Mouse (Mus musculus) right cerebral cortex, postnatal 36 days (tissue): ENCODE measurements around the gene Bod1l.

Experiments
- DNase-seq, 2 experiments: peaks; one replicate each; pipeline ENCODE4 v3.0.0; 2022; ENCODE audit warnings: low spot score in 2 of 2, mixed read lengths in 1 of 2

The Bod1l gene

GRCm38 (mm10) chr5:41844147-41844529 lies at the start of gene Bod1l:
Bod1l (minus strand) TSS chr5:41844315.
- peak; percentile 97 to 99 for DNase-seq

DNA sequence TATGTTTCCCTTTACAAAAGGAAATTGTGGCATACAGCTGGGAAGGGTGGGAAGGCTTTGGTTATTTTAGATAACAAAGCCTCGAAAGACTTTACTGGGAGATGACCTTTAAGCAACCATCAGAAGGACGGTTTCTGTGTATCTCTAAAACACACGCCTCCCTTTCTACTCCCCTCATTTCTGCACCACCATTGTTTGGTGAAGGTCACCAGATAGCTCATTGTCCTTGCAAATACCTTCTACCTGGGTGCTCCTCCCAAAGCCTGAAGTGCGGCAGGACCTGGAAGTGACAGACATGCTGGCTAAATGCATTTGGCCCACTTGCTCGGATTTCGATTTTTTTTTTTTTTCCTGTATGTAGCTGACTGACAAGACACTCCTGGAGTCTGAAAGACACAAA lies 49.2 kb upstream of the Bod1l start:
- DNase-seq: no peak

DNA sequence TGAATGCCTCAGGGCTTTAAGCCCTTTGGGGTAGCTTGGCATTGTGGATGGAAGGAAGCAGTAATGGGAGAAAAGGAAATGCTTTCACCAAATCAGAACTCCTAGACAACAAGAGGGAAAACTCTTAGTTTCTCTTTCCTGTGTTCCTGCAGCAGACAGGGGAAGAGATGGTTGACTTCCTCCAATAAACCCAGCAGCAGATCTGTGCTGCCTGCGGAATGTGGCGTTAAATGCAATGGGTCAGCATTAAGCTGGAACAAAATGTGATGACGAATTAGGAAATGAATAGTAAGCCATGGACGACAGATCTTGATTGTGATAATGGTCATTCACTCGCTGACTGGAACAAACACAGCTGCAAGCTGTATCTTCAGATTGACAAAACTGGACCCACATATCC lies 46.8 kb upstream of the Bod1l start:
- no peak for DNase-seq

DNA sequence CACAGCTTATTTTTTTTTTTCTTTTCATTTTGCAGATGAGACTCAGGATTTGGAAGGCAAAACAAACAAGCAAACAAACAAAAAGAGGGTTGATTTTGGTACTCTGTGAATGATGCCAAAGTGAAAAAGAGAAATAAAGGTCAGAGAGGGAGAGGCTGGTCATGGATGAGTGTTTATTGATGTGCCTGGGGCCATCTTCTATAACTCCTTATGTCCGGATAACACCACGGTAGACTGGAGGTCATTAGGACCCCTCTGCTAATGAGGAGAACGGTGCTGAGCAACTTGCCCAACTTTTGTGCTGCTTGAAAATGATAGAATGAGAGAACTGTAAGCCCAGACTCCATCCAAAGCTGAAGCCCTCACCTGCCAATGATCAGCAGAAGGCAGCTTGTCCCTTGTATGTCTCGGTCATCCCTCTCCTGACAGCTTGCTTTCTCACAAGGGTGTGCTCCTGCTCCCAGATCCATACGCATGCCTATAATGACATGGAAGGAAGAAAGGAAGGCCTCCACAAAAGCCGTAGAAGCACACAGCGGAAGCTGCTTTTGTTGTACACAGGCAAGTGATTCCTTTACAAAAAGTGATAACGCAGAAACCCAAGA lies 45.2 kb upstream of the Bod1l start:
- DNase-seq: no peak

DNA sequence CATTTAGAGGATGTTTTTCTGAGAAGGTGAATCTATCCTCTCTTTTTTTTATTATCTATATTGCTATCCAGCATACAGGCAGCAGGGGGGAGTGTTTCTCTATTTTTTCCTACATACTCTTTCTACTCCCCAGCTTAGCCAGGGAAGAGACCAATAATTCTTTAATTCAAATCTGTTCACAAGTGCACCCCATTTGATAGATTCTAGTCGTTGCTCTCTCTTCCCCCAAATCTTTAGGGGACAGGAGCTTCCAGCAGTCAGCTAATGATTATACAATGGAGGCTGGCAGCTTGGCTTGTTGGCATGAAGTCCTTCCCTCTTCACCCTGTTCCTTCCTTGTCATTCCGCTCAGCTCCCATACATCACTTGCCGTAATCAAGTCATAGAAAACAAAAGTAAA lies 44.7 kb upstream of the Bod1l start:
- no peak for DNase-seq

DNA sequence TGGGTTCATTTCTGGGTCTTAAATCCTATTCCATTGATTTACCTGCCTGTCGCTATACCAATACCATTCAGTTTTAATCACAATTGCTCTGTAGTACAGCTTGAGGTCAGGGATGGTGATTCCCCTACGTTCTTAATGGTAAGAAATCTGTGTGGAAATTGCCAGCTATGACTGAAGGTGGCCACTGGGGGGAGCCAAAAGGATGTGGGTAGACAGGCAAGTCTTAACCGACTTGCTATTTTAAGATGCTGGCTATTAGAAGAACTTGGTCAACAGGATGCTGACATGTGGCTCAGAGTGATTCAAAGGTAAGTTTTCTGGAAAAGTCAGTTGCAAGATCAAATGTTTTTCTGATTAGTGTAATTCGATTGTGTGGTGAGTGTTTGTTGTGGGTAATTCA lies 43.6 kb upstream of the Bod1l start:
- DNase-seq: peak; percentile 33 to 47

- peak in 1 of 2 experiments; percentile 16 for DNase-seq
These were observed 40.4 kb upstream of the Bod1l start for GRCm38 (mm10) chr5:41884563-41884962.

- DNase-seq: no peak
These were observed 27.0 kb upstream of the Bod1l start for GRCm38 (mm10) chr5:41871164-41871563.

DNA sequence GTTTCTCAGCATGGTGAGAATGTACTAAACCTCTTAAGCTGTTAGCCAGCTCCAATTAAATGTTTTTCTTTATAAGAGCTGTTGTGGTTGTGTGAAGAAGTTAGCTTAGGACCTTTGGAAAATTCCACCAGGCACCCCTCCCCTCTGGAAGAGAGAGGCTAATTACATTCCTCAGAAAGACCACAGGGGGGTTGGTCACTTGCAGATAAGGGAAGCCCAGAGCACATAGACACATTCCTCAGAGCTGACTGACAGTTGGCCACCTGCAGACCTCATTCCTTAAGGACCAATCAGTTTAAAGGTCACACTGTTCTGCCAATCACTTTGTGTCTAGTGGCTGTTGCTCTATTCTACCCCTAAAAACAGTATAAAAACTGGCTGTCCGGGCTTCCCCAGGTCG lies 11.7 kb upstream of the Bod1l start:
- DNase-seq: no peak

DNA sequence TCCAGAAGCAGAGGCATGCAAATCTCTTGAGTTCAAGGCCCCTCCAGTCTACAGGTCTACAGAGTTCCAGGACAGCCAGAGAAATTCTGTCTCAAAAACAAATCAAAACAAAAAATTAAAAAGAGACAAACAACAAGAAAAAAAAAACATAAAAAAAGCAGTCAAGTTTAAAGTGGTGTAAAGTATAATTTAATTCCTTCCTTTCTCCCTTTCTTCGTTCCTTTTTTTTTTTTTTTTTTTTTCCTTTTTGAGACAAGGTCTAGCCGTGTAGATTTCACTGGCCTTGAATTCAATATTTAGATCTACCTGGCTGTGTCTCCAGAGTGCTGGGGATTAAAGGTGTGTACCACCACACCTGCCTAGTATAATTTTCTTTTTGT lies 1.4 kb upstream of the Bod1l start:
- DNase-seq: no peak

DNA sequence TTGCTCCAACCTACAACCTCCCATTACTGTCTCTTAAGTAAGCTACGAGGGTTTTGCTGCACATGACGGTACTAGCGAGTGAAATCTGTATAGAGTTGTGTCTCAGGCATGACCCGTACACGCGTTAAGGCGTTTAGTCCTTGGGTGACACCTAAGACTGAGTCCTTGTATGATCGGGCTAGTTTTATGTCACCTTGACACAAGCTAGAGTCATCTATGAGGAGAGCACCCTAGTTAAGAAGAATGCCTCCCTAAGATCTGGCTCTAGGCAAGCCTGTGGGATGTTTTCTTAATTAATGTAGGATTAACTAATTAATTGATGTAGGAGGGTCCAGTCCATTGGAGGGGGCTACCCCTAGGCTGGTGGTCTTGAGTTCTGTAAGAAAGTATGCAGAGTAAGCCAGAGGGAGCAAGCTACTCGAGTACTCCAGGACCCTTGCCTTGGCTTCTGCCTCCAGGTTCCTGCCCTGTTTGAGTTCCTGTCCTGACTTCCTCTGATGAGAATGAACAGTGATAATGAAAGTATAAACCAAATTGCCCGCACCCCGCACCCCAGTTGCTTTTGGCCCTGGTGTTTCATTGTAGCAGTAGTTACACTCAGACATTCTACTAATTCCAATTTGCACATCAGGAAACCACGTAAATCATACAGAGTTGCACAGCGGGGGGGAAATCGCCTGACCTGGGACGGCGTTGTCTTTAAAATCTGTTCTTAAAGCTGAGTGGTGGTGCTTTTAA lies 874 bp upstream of the Bod1l start:
- no peak for DNase-seq

- DNase-seq: peak in 1 of 2 experiments; percentile 9
These were observed 532 bp downstream of the Bod1l start for GRCm38 (mm10) chr5:41843419-41844146.

DNA sequence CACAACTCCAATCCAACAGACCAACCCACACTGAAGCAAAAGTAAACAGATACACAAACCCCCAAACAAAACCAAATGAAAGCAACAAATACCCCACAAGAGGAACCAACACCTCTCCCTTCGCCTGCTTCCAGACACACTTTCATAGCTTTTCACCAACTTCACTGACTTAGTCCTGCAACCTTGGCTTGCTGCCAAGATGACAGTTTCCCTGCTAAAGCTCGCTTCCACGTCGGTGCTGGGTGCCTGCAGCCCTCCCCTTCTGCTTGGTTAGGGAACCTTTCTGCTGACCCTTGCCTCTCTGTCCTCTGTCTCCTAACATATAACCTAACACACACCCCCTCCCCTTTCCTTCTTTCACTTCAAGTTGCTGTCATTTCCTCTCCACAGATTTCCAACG lies 1.4 kb downstream of the Bod1l start:
- DNase-seq: no peak

DNA sequence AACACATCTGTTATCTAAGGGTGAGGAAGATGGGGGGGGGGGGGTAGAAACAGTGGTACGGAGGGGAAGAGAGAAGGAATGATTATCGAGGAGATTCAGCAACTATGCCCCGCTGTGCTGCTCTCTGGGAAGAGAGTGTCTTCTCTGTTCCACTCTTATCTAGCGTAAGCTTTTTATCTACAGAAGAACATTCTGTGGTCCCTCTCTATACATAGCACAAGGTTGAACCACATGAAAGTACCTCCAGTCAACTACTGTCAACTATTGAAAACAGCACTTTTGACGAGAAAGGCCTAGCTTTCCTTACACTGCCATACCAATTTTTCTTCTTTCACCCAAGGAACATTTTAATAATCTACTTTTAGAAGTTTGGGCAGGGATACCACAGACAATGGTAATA lies 2.4 kb downstream of the Bod1l start:
- DNase-seq: no peak

DNA sequence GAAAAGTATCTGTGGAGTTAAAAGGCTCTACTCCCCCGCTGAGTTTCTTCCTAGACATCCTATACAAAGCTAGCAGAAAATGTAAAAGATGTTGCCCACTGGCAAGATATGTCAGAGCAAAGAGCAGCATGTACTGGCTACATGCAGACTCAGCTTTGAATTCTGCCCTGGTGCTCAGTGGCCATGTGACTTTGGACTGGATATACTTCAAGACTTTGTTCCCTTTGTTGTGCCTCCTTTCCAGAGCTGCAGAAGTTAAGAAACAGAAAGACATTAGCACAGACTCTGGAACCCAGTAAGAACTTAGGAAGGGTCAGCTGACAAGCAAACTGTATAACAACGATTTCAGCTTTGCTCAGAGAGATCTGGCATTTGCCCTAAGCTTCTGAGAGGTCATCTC lies 14.0 kb downstream of the Bod1l start:
- no peak for DNase-seq

- no peak for DNase-seq
These were observed 23.0 kb downstream of the Bod1l start for GRCm38 (mm10) chr5:41821158-41821557.

DNA sequence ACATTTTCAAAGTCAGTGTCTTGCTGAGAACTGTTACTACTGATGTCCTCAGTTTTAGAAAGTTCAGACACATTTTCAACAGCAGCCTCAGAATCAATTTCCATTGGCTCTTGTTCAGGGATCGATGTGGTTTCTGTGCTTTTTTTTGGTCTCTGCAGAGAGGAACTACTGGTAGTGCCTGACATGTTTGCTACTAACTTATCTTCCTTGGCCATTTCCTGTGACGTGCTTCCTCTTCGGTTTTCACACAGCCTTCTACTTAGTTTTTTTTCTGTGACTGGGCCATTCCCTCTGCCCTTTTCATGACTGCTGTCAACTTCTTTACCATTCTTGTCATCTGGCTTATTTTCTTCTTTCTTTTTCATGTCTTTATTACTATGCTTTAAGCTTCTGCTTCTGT lies 23.6 kb downstream of the Bod1l start:
- DNase-seq: no peak

DNA sequence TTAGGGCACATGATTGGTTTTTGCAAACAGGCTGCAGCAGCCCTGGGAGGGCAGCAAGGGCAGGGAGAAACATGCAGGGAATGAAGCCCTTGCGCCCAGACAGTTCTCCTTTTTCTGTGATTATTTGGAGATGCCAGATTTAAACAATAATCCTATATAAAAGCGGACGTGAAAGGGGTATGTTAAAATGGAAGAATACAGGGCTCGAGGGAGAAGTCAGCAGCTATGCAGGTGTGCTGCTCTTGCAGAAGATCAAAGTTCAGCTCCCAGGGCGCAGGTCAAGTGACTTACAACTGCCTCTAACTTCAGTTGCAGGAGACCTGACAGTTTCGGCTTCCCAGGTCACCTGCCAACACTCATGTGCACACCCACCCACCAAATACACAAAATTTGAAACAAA lies 31.6 kb downstream of the Bod1l start:
- DNase-seq: no peak

- no peak for DNase-seq
These were observed 32.8 kb downstream of the Bod1l start for GRCm38 (mm10) chr5:41811279-41811678.

DNA sequence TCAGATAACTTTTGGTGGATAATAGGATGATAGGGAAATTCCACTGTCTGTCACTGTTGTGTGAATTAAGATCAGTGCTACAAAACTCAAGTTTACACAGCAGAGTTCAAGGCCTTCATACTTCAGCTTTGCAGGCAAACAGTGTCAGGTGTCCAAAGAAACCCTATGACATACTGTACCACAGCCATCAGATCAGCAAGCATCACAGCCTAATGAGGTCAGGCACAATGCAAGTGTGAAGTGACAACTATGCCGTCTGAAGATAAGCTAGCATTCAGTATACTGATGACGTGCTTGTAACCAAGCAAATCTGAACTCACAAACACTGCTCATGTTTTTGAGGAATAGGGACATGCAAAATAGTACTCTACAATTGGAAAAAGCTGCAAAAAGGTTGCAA lies 36.7 kb downstream of the Bod1l start:
- no peak for DNase-seq

DNA sequence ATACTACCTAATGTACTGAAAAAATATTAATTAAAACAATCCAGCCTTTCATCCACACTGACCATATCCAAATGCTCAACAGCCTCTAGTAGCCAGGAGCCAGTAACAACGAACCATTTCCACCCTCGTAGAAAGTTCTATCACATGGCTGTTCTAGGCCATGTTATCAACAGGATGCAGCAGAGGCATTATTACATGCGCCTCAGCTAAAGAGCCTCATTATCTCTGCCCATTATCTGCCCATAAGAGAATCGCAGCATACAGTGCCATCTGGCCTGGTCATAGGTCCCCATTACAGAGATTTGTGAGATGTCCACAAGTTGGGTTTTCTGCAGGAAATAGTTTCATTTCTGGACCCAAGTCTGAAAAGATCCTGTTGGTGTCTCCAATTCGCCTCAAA lies 37.9 kb downstream of the Bod1l start:
- no peak for DNase-seq

GRCm38 (mm10) chr5:41805085-41805484 lies 39.0 kb downstream of the Bod1l start:
- no peak for DNase-seq

DNA sequence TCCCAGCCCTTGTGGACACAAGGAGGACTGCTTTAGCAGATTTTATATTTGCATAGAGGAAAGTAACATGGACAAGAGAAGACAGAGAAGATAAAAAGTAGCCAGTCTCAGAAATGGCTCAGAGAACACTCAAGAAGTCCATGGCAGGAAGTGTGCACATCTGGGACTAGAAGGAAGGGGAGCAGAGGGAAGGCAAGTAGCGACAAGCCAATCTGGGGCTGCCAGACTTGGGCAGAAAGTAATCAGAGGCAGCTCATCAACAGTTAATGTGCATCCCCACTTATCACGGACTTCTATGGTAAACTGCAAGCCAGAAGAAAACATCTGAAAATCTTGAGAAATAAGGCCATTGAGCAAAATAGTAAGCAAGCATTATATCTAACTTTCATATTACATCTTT lies 39.5 kb downstream of the Bod1l start:
- DNase-seq: no peak
